Mouse (Mus musculus): ENCODE measurements around the gene E2f4. TPM values are rescaled to one million over a fixed set of nuclear protein-coding genes. Genes with fewer than 3 reads are reported as not detected.

The E2f4 gene
- polyA plus RNA-seq, 1 experiment from 2014 or later = 56.9 TPM

GRCm38 (mm10) chr8:105313622-105314402, 16.3 kb downstream of the E2f4 start:
- no peak overlapping the region for H3K27ac ChIP-seq
- peaks cover 87% of the 10 kb centered on the region for H3K36me3 ChIP-seq (ENCODE audit: poor library complexity, severe bottlenecking)
- no peaks in the 10 kb centered on the region for H3K9me3 ChIP-seq (replicated peaks)
- H3K4me3 ChIP-seq = no peak overlapping the region
- H3K27me3 ChIP-seq = no peaks in the 10 kb centered on the region
- ATAC-seq = 0 out of 2 replicates have a peak, but pooled peaks have one; percentile 14
- no peak overlapping the region for H3K4me2 ChIP-seq
- H3K9ac ChIP-seq = no peak overlapping the region
- WGBS = 85% methylated on average over 9 of the region's 9 CpGs
- H3K4me1 ChIP-seq = no peaks in the 10 kb centered on the region

GRCm38 (mm10) chr8:105315073-105315769, 17.8 kb downstream of the E2f4 start:
- no peak overlapping the region for H3K9ac ChIP-seq
- no peaks in the 10 kb centered on the region for H3K4me1 ChIP-seq
- WGBS = 90% methylated on average over 18 of the region's 18 CpGs
- H3K4me2 ChIP-seq = no peak overlapping the region
- H3K9me3 ChIP-seq (replicated peaks) = no peaks in the 10 kb centered on the region
- no peaks in the 10 kb centered on the region for H3K27me3 ChIP-seq
- no peak for ATAC-seq
- peaks cover 83% of the 10 kb centered on the region for H3K36me3 ChIP-seq (ENCODE audit: poor library complexity, severe bottlenecking)
- H3K4me3 ChIP-seq = no peak overlapping the region
- H3K27ac ChIP-seq = no peak overlapping the region

- no peaks in the 10 kb centered on the region for H3K27me3 ChIP-seq
- H3K36me3 ChIP-seq (ENCODE audit: poor library complexity, severe bottlenecking) = peaks cover 69% of the 10 kb centered on the region
- H3K9me3 ChIP-seq (replicated peaks) = no peaks in the 10 kb centered on the region
- no peak for ATAC-seq
- WGBS = 85% methylated on average over 4 of the region's 4 CpGs
- H3K4me3 ChIP-seq = no peak overlapping the region
- H3K4me1 ChIP-seq = no peaks in the 10 kb centered on the region
- no peak overlapping the region for H3K27ac ChIP-seq
- no peak overlapping the region for H3K9ac ChIP-seq
- H3K4me2 ChIP-seq = no peak overlapping the region
These were observed 20.5 kb downstream of the E2f4 start for GRCm38 (mm10) chr8:105317941-105318340.

GRCm38 (mm10) chr8:105318662-105319190, 21.3 kb downstream of the E2f4 start:
- no peak for ATAC-seq
- no peaks in the 10 kb centered on the region for H3K9me3 ChIP-seq (replicated peaks)
- no peak overlapping the region for H3K4me3 ChIP-seq
- no peaks in the 10 kb centered on the region for H3K27me3 ChIP-seq
- H3K9ac ChIP-seq = no peak overlapping the region
- H3K4me1 ChIP-seq = no peaks in the 10 kb centered on the region
- no peak overlapping the region for H3K4me2 ChIP-seq
- H3K27ac ChIP-seq = no peak overlapping the region
- 86% methylated on average over 11 of the region's 11 CpGs for WGBS
- H3K36me3 ChIP-seq (ENCODE audit: poor library complexity, severe bottlenecking) = peaks cover 63% of the 10 kb centered on the region

GRCm38 (mm10) chr8:105323183-105323582, 25.7 kb downstream of the E2f4 start:
- ATAC-seq = no peak
- WGBS = 87% methylated on average over 4 of the region's 4 CpGs

GRCm38 (mm10) chr8:105325641-105326093, 28.2 kb downstream of the E2f4 start:
- H3K27me3 ChIP-seq = no peaks in the 10 kb centered on the region
- no peaks in the 10 kb centered on the region for H3K9me3 ChIP-seq (replicated peaks)
- WGBS = 0% methylated on average over 12 of the region's 12 CpGs
- H3K9ac ChIP-seq = peak overlapping the region; percentile 86
- H3K4me3 ChIP-seq = peak overlapping the region; percentile 81
- H3K27ac ChIP-seq = peak overlapping the region; percentile 31; the same call in 1 of the 2 replicates
- H3K4me2 ChIP-seq = peak overlapping the region; percentile 96
- peaks cover 20% of the 10 kb centered on the region for H3K4me1 ChIP-seq
- ATAC-seq = peak; percentile 66
- peaks cover 38% of the 10 kb centered on the region for H3K36me3 ChIP-seq (ENCODE audit: poor library complexity, severe bottlenecking)

More at GRCm38 (mm10) chr8:105323183-105323582, 25.7 kb downstream of the E2f4 start:
- Histone ChIP-seq H3K9ac (no peak overlapping the region), H3K9me3 (replicated peaks) (no peaks in the 10 kb centered on the region), H3K27ac (no peak overlapping the region), H3K27me3 (no peaks in the 10 kb centered on the region), H3K4me3 (no peak overlapping the region), H3K4me2 (no peak overlapping the region), H3K4me1 (peaks cover 20% of the 10 kb centered on the region), H3K36me3 (ENCODE audit: poor library complexity, severe bottlenecking) (peaks cover 29% of the 10 kb centered on the region)

GRCm38 (mm10) chr8:105326141-105326672, 28.7 kb downstream of the E2f4 start, which contains the start of the genes Lrrc29 and Tmem208:
TSS of gene Lrrc29 (minus strand) at chr8:105326278.
TSS of gene Tmem208 (plus strand) at chr8:105326354.
- Histone ChIP-seq H3K4me1 (peaks cover 20% of the 10 kb centered on the region), H3K27me3 (no peaks in the 10 kb centered on the region), H3K27ac (peak within 1 kb of the TSS; percentile 57; the same call in 1 of the 2 replicates), H3K9ac (peak within 1 kb of the TSS; percentile 86), H3K4me2 (peak within 1 kb of the TSS; percentile 96), H3K4me3 (peak within 1 kb of the TSS; percentile 81), H3K9me3 (replicated peaks) (no peaks in the 10 kb centered on the region), H3K36me3 (ENCODE audit: poor library complexity, severe bottlenecking) (peaks cover 43% of the 10 kb centered on the region)
- WGBS = under 1% methylated on average over 36 of the region's 36 CpGs
- peak; percentile 93 for ATAC-seq

- no peak for ATAC-seq
- Histone ChIP-seq H3K27ac (peak overlapping the region; percentile 57; the same call in 1 of the 2 replicates), H3K4me1 (peaks cover 20% of the 10 kb centered on the region), H3K27me3 (no peaks in the 10 kb centered on the region), H3K4me3 (peak overlapping the region; percentile 81), H3K9ac (peak overlapping the region; percentile 86), H3K9me3 (replicated peaks) (no peaks in the 10 kb centered on the region), H3K4me2 (peak overlapping the region; percentile 96), H3K36me3 (ENCODE audit: poor library complexity, severe bottlenecking) (peaks cover 51% of the 10 kb centered on the region)
- WGBS = 45% methylated on average over 6 of the region's 6 CpGs
These were observed 29.5 kb downstream of the E2f4 start for GRCm38 (mm10) chr8:105326968-105327367.

- 97% methylated on average over 12 of the region's 12 CpGs for WGBS
These were observed 32.9 kb downstream of the E2f4 start for GRCm38 (mm10) chr8:105330325-105330724.

GRCm38 (mm10) chr8:105331469-105331868, 34.0 kb downstream of the E2f4 start:
- H3K27me3 ChIP-seq = no peaks in the 10 kb centered on the region
- no peak overlapping the region for H3K4me3 ChIP-seq
- 96% methylated on average over 22 of the region's 22 CpGs for WGBS
- no peak for ATAC-seq
- H3K9ac ChIP-seq = no peak overlapping the region
- no peaks in the 10 kb centered on the region for H3K9me3 ChIP-seq (replicated peaks)
- H3K4me1 ChIP-seq = peaks cover 10% of the 10 kb centered on the region
- no peak overlapping the region for H3K27ac ChIP-seq
- no peak overlapping the region for H3K4me2 ChIP-seq
- H3K36me3 ChIP-seq (ENCODE audit: poor library complexity, severe bottlenecking) = peaks cover 79% of the 10 kb centered on the region

More at GRCm38 (mm10) chr8:105330325-105330724, 32.9 kb downstream of the E2f4 start:
- ATAC-seq = no peak
- H3K9ac ChIP-seq = no peak overlapping the region
- H3K4me2 ChIP-seq = no peak overlapping the region
- H3K4me1 ChIP-seq = peaks cover 13% of the 10 kb centered on the region
- peaks cover 71% of the 10 kb centered on the region for H3K36me3 ChIP-seq (ENCODE audit: poor library complexity, severe bottlenecking)
- no peaks in the 10 kb centered on the region for H3K9me3 ChIP-seq (replicated peaks)
- no peak overlapping the region for H3K27ac ChIP-seq
- no peaks in the 10 kb centered on the region for H3K27me3 ChIP-seq
- no peak overlapping the region for H3K4me3 ChIP-seq

GRCm38 (mm10) chr8:105331931-105332330, 34.5 kb downstream of the E2f4 start:
- no peaks in the 10 kb centered on the region for H3K27me3 ChIP-seq
- H3K9ac ChIP-seq = no peak overlapping the region
- H3K36me3 ChIP-seq (ENCODE audit: poor library complexity, severe bottlenecking) = peaks cover 84% of the 10 kb centered on the region
- H3K4me2 ChIP-seq = no peak overlapping the region
- WGBS = 94% methylated on average over 9 of the region's 9 CpGs
- no peak for ATAC-seq
- no peaks in the 10 kb centered on the region for H3K9me3 ChIP-seq (replicated peaks)
- H3K4me3 ChIP-seq = no peak overlapping the region
- no peak overlapping the region for H3K27ac ChIP-seq
- H3K4me1 ChIP-seq = peaks cover 7% of the 10 kb centered on the region
